Mouse (Mus musculus) embryonic facial prominence, embryonic 11.5 days (tissue): ENCODE results near the gene Schip1. TPM values are rescaled to one million over a fixed set of nuclear protein-coding genes. Genes with fewer than 3 reads are reported as not detected.

Source experiments
- ATAC-seq: fragments of 200-750 bp; cut with Nextera tagmentation; replicated peaks from 2 replicates; pipeline ENCODE4 v1.8.0; 2017; ENCODE audit warnings: low read depth; ENCODE audit not compliant: insufficient number of reproducible peaks, low FRiP score, low TSS enrichment
- DNase-seq: peaks from one replicate; pipeline ENCODE4 v3.0.0-alpha.2; 2015; ENCODE audit warnings: low spot score
- H3K27ac ChIP-seq: fragments of 300-500 bp; sonication (generic); replicated peaks from 2 replicates; pipeline ENCODE4 v1.5.1; 2014; ENCODE audit warnings: mild to moderate bottlenecking, low read depth, low read length, control low read depth
- H3K27me3 ChIP-seq: fragments of 300-500 bp; sonication (generic); 2 replicates; pipeline ENCODE4 v1.6.1; 2014; ENCODE audit warnings: mild to moderate bottlenecking, low read length, moderate library complexity, mixed read lengths; ENCODE audit not compliant: control insufficient read depth, insufficient read depth
- H3K36me3 ChIP-seq: fragments of 300-500 bp; sonication (generic); replicated peaks from 2 replicates; pipeline ENCODE4 v1.6.1; 2014; ENCODE audit warnings: low read depth, mild to moderate bottlenecking, low read length, moderate library complexity, mixed read lengths; ENCODE audit not compliant: control insufficient read depth, insufficient read depth
- H3K4me1 ChIP-seq: fragments of 300-500 bp; sonication (generic); 2 replicates; pipeline ENCODE4 v1.6.1; 2014; ENCODE audit warnings: low read length, mixed read lengths; ENCODE audit not compliant: control insufficient read depth, insufficient read depth
- H3K4me2 ChIP-seq: fragments of 300-500 bp; sonication (generic); 2 replicates; pipeline ENCODE4 v1.6.1; 2014; ENCODE audit warnings: low read depth, mild to moderate bottlenecking, control low read depth, low read length, moderate library complexity
- H3K4me3 ChIP-seq: fragments of 300-500 bp; sonication (generic); 2 replicates; pipeline ENCODE4 v1.5.1; 2014; ENCODE audit warnings: low read depth, low read length, control low read depth
- H3K9ac ChIP-seq: fragments of 300-500 bp; sonication (generic); replicated peaks from 2 replicates; pipeline ENCODE4 v1.6.1; 2014; ENCODE audit warnings: mild to moderate bottlenecking, control low read depth, low read length
- H3K9me3 ChIP-seq: fragments of 300-500 bp; sonication (generic); replicated peaks from 2 replicates; pipeline ENCODE4 v1.6.1; 2016; ENCODE audit warnings: mild to moderate bottlenecking, low read length, inconsistent platforms, mixed read lengths; ENCODE audit not compliant: control insufficient read depth
- WGBS: fragments of 180-500 bp; shearing (Covaris S2); extraction: QIAGEN DNeasy Blood & Tissue Kit; methylation state at CpG from one replicate; pipeline ENCODE4 v1.1.7; 2014; 5-methylcytosine and 5-hydroxymethylcytosine counted together
- polyA plus RNA-seq: library from polyadenylated mRNA; unstranded; fragments of >200 nt; fragmentation: Nextera tagmentation; extraction: Ambion mirVana; gene quantifications from 2 replicates; pipeline ENCODE4 v1.2.1, GENCODE M21; 2014

Gene Schip1
- polyA plus RNA-seq, 1 experiment from 2014 or later: 41.7 TPM

DNA sequence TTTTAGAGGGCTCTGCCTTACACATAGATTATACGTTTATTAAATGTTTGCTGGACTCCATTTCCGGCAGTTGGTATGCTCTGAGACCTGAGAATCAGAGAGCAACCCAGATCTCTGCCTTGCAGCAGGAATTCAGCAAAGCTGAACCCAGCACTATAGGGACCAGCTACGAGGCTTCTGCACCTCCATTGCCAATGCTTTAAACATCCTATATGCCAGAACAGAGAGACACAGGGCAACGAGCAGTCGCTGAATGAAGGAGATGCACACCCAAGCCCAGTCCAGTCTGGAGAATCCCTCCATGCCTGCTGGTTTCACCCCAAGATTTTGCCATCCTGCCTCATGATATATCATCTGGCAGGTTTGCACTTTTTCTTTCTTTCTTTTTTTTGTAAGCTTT, 512.3 kb downstream of the Schip1 start:
- ATAC-seq (no peak), DNase-seq (no peak)
- H3K9ac ChIP-seq: no peak overlapping the region
- H3K4me1 ChIP-seq: no peaks in the 10 kb centered on the region; the same call in 1 of the 2 replicates
- H3K36me3 ChIP-seq: no peaks in the 10 kb centered on the region
- H3K4me2 ChIP-seq: no peak overlapping the region
- H3K27ac ChIP-seq: no peak overlapping the region
- WGBS: 62% methylated on average over 5 of the region's 5 CpGs
- H3K9me3 ChIP-seq: no peaks in the 10 kb centered on the region
- no peaks in the 10 kb centered on the region for H3K27me3 ChIP-seq
- H3K4me3 ChIP-seq: no peak overlapping the region

DNA sequence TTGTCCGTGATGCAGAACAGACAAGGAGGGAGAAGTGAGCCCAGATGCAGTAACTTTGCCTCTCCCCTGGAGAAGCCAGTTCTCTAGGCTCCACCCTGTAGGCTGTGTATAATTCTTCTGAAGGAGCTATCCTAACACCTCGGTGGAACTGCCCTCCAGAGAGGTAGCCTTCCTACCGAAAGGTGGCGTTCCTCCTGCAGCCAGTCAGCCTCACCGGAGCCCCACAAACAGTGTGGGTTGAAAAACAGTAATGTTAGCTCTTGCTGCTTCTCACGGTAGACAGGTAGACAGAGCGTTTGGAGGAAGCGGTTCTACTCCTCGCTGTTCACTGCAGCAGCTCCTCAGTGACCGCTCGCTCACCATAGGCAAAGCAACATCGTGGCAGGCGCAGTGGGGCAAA, 517.0 kb downstream of the Schip1 start:
- Histone ChIP-seq H3K9ac (no peak overlapping the region), H3K4me2 (no peak overlapping the region), H3K4me1 (peaks cover 5% of the 10 kb centered on the region), H3K4me3 (no peak overlapping the region), H3K36me3 (no peaks in the 10 kb centered on the region), H3K9me3 (no peaks in the 10 kb centered on the region), H3K27ac (no peak overlapping the region), H3K27me3 (no peaks in the 10 kb centered on the region)
- DNase-seq (no peak), ATAC-seq (no peak)
- WGBS: 66% methylated on average over 13 of the region's 13 CpGs

DNA sequence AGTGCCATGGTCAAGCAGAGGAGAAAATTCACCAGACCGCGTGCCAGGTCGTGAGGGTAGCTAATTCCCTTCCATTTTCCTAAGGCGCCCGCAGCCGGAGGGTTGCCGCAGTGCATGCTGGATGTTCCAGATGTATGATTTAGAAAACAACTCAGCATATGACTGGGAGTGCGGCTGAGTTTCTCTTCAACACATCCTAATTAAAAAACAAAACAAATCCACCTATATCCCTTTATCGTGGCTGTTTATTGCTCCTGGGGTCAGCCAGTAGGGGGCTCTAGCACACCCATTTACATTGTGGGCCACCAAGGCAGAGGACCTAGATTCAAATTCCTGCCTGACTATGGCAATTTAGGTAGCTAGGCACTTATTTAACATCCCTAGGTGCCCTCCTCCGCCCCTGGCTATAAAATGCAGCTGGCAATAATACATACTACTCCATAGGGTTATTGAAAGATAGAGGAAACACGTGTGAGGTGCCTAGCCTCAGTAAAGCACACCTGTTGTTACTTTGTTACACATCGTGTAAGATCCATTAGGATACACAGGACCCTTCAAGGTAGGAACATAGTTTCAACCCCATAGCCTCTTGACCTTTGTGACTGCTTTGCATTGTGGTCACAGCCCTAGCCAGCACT, 517.6 kb downstream of the Schip1 start:
- peaks cover 5% of the 10 kb centered on the region for H3K4me1 ChIP-seq
- 67% methylated on average over 12 of the region's 12 CpGs for WGBS
- no peaks in the 10 kb centered on the region for H3K36me3 ChIP-seq
- no peak overlapping the region for H3K9ac ChIP-seq
- no peak overlapping the region for H3K4me2 ChIP-seq
- DNase-seq (peak; percentile 46), ATAC-seq (0 out of 2 replicates have a peak, but pooled peaks have one; percentile 25)
- no peak overlapping the region for H3K4me3 ChIP-seq
- no peak overlapping the region for H3K27ac ChIP-seq
- no peaks in the 10 kb centered on the region for H3K9me3 ChIP-seq
- H3K27me3 ChIP-seq: no peaks in the 10 kb centered on the region

DNA sequence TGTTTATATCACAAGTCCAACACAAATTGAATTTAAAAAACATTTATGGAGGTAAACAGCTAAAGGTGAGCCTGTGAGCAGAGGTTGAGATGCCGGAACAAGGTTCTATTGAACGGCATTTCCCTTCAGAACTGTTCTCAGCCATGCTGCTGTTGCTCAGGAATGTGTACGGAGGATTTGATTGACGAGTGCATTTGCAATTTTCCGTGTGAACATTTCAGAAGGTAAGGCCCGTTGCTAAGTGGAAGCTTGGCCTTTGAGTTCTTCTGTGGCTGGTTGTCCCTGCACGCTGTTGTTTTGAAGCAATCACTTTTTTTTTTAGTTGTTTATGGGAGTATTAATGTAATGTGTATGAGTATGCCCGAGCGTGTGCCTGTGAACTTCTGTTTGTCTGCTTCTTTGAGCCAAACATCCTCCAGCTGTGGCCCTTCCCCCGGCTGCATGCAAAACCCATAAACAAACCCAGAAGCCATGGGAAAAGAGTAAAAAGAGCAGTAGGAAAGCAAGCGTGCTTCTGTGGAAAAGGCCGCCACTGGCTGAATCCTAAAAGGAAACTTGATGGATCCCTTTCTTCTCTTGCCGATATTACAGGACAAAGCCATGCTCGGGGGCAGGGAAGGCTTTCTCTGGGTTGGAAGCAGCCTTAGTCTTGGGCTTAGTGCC, 518.6 kb downstream of the Schip1 start:
- Histone ChIP-seq H3K9ac (no peak overlapping the region), H3K27me3 (no peaks in the 10 kb centered on the region), H3K27ac (peak overlapping the region; percentile 43; the same call in 1 of the 2 replicates), H3K36me3 (no peaks in the 10 kb centered on the region), H3K4me3 (no peak overlapping the region), H3K4me1 (peaks cover 10% of the 10 kb centered on the region), H3K4me2 (peak overlapping the region; percentile 17; the same call in 1 of the 2 replicates), H3K9me3 (no peaks in the 10 kb centered on the region)
- no peak for ATAC-seq
- peak; percentile 45 for DNase-seq
- WGBS: 8% methylated on average over 14 of the region's 14 CpGs

DNA sequence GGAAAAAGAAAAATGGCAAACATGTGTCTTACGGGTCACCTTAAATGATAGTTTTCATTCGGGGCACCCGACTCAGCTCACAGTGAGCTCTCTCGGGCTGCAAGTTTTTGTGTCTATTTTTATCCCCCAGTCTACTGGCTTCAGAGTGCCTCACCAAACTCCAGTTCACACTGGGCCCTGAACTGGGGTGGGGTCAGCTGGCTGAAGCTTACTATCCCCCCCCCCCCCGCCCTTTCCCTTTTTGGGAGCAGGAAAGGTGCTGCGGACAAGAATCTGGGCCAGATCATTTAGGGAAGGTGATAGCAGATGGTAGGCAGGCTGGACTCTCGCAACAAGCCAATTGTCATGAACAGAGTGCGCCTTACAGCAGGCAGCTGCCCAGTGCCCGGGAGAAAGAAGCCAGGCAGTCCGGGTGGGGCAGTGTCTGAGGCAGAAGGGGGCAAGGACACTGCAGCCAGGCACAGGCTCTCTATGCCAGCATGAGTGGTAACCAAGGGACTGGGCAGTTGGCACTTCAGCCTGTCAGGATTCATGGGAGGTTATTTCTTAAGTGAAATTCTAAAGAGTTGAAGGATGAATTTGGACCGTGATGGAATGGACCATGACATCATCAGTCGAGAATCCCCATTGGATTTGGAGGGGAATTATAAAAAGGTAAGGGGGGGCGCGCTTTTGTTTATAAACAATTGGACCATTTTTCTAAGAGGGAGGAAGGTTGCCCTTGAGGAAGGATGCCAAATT, 519.3 kb downstream of the Schip1 start:
- Histone ChIP-seq H3K27me3 (no peaks in the 10 kb centered on the region), H3K4me3 (no peak overlapping the region), H3K4me1 (peaks cover 10% of the 10 kb centered on the region), H3K27ac (0 out of 2 replicates have a peak overlapping the region, but pooled peaks have one; percentile 43), H3K9ac (no peak overlapping the region), H3K9me3 (no peaks in the 10 kb centered on the region), H3K4me2 (peak overlapping the region; percentile 17; the same call in 1 of the 2 replicates), H3K36me3 (no peaks in the 10 kb centered on the region)
- DNase-seq (no peak), ATAC-seq (no peak)
- WGBS: 38% methylated on average over 13 of the region's 14 CpGs

DNA sequence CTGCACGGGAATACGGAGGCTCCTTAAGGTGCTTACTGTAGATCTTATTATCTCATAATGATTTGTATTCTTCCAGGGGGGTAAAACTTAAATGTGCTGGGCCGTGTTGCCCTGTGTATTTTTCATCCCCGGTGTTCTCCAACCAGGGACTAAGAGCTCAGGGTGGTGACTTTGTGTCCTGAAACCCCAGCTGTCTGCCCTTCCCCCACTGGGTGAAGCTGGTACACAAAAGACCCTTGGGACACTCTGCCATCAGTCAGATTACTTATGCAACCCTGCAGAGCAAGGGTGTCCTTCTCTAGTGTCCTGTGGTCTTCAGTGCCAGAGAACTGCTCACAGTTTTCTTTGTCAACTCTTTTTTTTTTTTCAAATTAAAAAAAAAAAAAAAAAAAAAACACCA, 520.6 kb downstream of the Schip1 start:
- no peak for ATAC-seq
- H3K9ac ChIP-seq: no peak overlapping the region
- 77% methylated on average over 4 of the region's 4 CpGs for WGBS
- no peaks in the 10 kb centered on the region for H3K36me3 ChIP-seq
- H3K4me3 ChIP-seq: no peak overlapping the region
- H3K27me3 ChIP-seq: no peaks in the 10 kb centered on the region
- no peak overlapping the region for H3K4me2 ChIP-seq
- peaks cover 10% of the 10 kb centered on the region for H3K4me1 ChIP-seq
- H3K9me3 ChIP-seq: no peaks in the 10 kb centered on the region
- H3K27ac ChIP-seq: no peak overlapping the region
- no peak for DNase-seq

DNA sequence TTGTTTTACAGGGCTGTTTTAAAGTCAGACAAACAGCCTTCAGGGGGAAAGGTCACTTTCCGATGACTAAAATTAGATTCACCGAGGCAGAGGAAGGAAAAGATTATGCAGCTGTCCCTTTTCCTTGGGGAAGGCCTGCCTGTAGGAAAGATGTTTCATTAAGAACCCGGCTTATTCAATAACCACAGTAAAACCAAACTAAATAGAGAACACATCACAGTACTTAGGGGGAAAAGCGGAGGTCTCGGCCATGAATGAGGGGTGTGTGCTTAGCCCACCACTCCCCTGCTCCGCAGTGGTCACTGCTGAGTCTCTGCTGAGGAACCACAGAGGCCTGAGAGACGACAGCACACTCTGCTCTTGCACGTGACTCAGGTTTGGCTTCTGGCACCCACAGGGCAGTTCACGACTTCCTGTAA, 522.1 kb downstream of the Schip1 start:
- ATAC-seq (no peak), DNase-seq (peak; percentile 73)
- H3K4me2 ChIP-seq: peak overlapping the region; percentile 16; the same call in 1 of the 2 replicates
- H3K4me1 ChIP-seq: peaks cover 10% of the 10 kb centered on the region
- H3K36me3 ChIP-seq: no peaks in the 10 kb centered on the region
- no peak overlapping the region for H3K4me3 ChIP-seq
- 16% methylated on average over 9 of the region's 9 CpGs for WGBS
- H3K27ac ChIP-seq: peak overlapping the region; percentile 52
- H3K9me3 ChIP-seq: no peaks in the 10 kb centered on the region
- no peak overlapping the region for H3K9ac ChIP-seq
- no peaks in the 10 kb centered on the region for H3K27me3 ChIP-seq
